Mouse (Mus musculus): Measurements from ENCODE around the gene Xirp2.
A peak's percentile ranks its signal among the peaks of the same experiment; 100 is the strongest.

The Xirp2 gene

DNA sequence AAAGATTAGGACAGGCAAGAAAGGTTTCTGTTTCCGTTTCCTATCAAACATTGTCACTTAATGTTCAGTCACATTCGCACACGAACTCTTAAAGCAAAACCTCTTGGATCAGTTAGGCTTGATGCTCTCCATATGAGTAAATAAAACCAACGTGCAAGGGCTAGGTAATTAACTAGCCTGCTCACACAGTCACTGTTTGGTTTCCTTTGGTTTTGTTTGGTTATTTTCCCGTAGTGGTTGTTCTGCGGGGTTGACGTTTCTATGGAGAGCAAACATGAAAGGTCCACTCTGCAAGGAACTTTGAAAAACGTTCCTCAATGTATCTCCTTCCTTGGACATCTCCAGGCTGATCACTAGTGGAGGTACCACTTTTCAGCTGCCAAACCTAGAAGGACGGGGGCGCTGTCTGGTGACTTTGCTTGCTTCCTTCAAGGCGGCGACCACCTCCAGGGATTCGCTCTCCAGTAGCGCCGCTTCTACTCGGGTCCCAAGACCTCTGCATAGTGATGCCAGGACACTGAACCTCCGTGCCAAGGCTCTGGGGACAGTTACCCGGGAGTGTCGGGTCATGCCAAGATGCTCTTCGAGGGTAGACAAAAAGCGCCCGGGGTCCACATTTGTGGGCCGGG is 119.2 kb downstream of the Xirp2 start:
- DNase-seq (ENCODE audit: low read depth, low spot score) = peak; percentile 62

- DNase-seq (ENCODE audit: low read depth, low spot score) = peak; percentile 90
Observed at GRCm38 (mm10) chr2:67565480-67566331, 119.9 kb downstream of the Xirp2 start, which contains the start of gene B3galt1. TSS of gene B3galt1 (plus strand) at chr2:67565871.

GRCm38 (mm10) chr2:67566566-67566965 is 120.8 kb downstream of the Xirp2 start:
- DNase-seq (ENCODE audit: low read depth, low spot score) = no peak

DNA sequence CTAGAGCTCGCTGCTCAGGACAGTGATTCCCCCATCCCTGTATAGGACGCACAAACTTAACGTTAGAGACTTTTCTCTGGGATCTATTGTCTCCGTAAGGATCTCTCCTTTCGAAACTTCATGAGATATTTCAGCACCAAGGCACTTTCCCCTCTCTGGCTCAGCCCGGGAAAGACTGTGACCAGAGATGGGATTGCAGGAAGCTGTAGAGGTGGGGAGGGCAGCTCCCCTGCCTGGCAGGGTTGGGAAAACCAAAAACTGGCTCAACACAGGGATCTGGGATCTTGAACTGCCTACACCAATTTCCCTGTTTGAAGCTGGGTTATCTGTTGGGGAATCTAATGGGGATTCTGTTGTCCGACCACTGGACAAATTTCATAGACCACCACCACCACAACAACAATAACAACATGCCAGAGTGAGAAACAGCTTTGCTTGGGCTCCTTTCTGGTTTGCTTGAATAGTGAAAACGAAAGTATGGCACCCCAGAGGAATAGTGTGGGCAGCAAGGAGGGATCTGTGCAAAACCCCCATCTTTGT is 121.4 kb downstream of the Xirp2 start:
- DNase-seq (ENCODE audit: low read depth, low spot score) = no peak

Measured in brain, embryonic 18.5 days (tissue).